Comparison of ENCODE assay signal across 10 mouse cellular contexts in genomic region chr9:83413046-83413445, GRCm38 (mm10). TPM values are rescaled to one million over a fixed set of nuclear protein-coding genes. Genes with fewer than 3 reads are reported as not detected.
DNase-seq lines count a peak whose midpoint lies in the region; TF ChIP-seq lines count a peak whose summit lies in the region.
"Had no signal": no experiment of that assay in that cellular context is flagged by ENCODE, and none has a peak within 500 bp of the region (broad histone marks: within the 10 kb centered on the region; RNA-seq: fewer than 3 reads in every experiment).

No protein-coding gene starts in this region.

- no peak for TF ChIP-seq POLR2A in heart, adult 2 months (IDR thresholded peaks at IDR 0.05; ENCODE audit: insufficient read depth, low read depth, low read length)

- no peak for DNase-seq in heart, adult 2 months
- DNase-seq in heart, postnatal 25 days (ENCODE audit: low spot score) = no peak
- DNase-seq in retina, embryonic 14.5 days (ENCODE audit: low spot score) = peak; percentile 28
- no peak for DNase-seq in retina, postnatal 1 day
- DNase-seq in adrenal gland, adult 2 months = peak; percentile 34
- peak; percentile 33 for DNase-seq in lung, postnatal 36 days
- DNase-seq in urinary bladder, postnatal 10 days (ENCODE audit: low spot score) = no peak
- no peak for DNase-seq in right cerebral cortex, postnatal 10 days (ENCODE audit: low spot score in 2 of 2)

- TF ChIP-seq EP300 in heart, adult 2 months (IDR thresholded peaks at IDR 0.05; ENCODE audit: insufficient read depth, low read depth, low read length) = no peak

- H3K27me3 ChIP-seq in heart, adult 2 months (ENCODE audit: control insufficient read depth, insufficient read depth, low read length) = no peaks in the 10 kb centered on the region
- H3K27me3 ChIP-seq: forebrain, embryonic 12.5 days; neural tube, embryonic 13.5 days had no signal

- no peak overlapping the region for H3K9ac ChIP-seq in heart, adult 2 months (ENCODE audit: low read depth, low read length)
- H3K9ac ChIP-seq: forebrain, embryonic 12.5 days; neural tube, embryonic 13.5 days had no signal

- no peaks in the 10 kb centered on the region for H3K4me1 ChIP-seq in heart, adult 2 months (ENCODE audit: control insufficient read depth, insufficient read depth, low read length)
- H3K4me1 ChIP-seq: forebrain, embryonic 12.5 days; neural tube, embryonic 13.5 days had no signal

- H3K27ac ChIP-seq in heart, adult 2 months = no peak overlapping the region
- H3K27ac ChIP-seq: forebrain, embryonic 12.5 days; neural tube, embryonic 13.5 days had no signal

- peak; percentile 25 for TF ChIP-seq CTCF in heart, adult 2 months (IDR thresholded peaks at IDR 0.05)

- intact Hi-C loops in heart, adult 2 months (cut with DNase I) = no loop called here
- intact Hi-C loops in heart, postnatal 25 days (cut with DNase I) = no loop called here

- H3K36me3 ChIP-seq in heart, adult 2 months (ENCODE audit: control insufficient read depth, insufficient read depth, low read length) = no peaks in the 10 kb centered on the region

- no peaks in the 10 kb centered on the region for H3K79me2 ChIP-seq in heart, adult 2 months (replicated peaks; ENCODE audit: control insufficient read depth, insufficient read depth, low read length)

- WGBS in heart, adult 2 months = 83% methylated on average over 10 of the region's 10 CpGs

- H3K4me3 ChIP-seq in heart, adult 2 months = no peak overlapping the region
- H3K4me3 ChIP-seq: forebrain, embryonic 12.5 days; neural tube, embryonic 13.5 days had no signal

RNA-seq across cellular contexts. Expression of gene Lca5, which starts 27.9 kb away (rescaled TPM):
- 1 to 10 TPM; 1.6 to 2.9 TPM for total RNA-seq in heart, adult 2 months (2021)
- 0.49 and 0.97 TPM in 2 replicates for polyA plus RNA-seq in heart, adult 2 months (2012; rRNA removed)
- 1 to 10 TPM; 2.4 to 3.6 TPM for total RNA-seq in heart, postnatal 25 days (2021)
- 1 to 10 TPM; 4.1 to 5.6 TPM for total RNA-seq in adrenal gland, adult 2 months (2021)
- 0.23 and 0.33 TPM in 2 replicates for polyA plus RNA-seq in adrenal gland, adult 2 months (2012; rRNA removed)

Comparison
In these comparisons a context has a peak if more than half of its experiments do, and no peak if none do; other contexts are left out.
1. DNase-seq: peak in retina, embryonic 14.5 days (single experiment), adrenal gland, adult 2 months (single experiment) and lung, postnatal 36 days (single experiment); none in heart, adult 2 months (0 of 2), heart, postnatal 25 days (single experiment), retina, postnatal 1 day (single experiment), urinary bladder, postnatal 10 days (single experiment) and right cerebral cortex, postnatal 10 days (0 of 2).